Mouse (Mus musculus) urinary bladder, postnatal 4 days (tissue): Measurements from ENCODE around the gene Poc5.
A peak's percentile ranks its signal among the peaks of the same experiment; 100 is the strongest.

Source experiments
- DNase-seq, 2 experiments: peaks; one replicate each; pipeline ENCODE4 v3.0.0; 2021 to 2022; ENCODE audit warnings: low spot score in 2 of 2

The Poc5 gene

DNA sequence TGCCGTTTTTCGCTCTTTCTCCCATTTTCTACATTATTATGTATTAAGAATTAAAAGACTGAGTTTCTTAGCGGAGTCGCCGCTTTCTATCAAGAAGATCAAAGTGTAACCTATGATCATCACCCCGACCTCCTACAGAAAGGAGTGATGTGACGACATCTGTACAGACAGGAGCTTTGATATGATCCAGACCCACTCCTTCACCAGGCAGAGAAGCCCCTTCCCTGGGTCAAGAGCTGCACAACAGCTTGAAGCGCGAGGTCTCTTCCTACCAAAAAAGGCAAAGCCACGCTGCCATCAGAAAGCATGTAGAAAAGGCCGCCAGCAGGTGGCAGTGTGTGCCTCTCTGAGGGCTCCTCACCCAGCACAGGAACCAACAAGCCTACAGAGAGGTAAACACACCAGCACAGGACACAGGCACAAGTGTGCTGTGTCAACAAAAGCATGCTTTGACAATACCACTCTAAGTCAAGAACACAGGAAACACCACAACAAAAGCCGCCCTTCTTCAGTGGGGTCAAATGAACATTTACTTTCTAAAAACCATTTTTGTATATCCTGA, 43.6 kb downstream of the Poc5 start:
- DNase-seq: peak; percentile 78 to 90

- no peak for DNase-seq
Observed at GRCm38 (mm10) chr13:96432376-96432811, 44.3 kb downstream of the Poc5 start.

- no peak for DNase-seq
Observed at GRCm38 (mm10) chr13:96433041-96433440, 44.9 kb downstream of the Poc5 start.

- DNase-seq: no peak
Observed at GRCm38 (mm10) chr13:96433648-96434190, 45.6 kb downstream of the Poc5 start.

GRCm38 (mm10) chr13:96434899-96435331, 46.8 kb downstream of the Poc5 start:
- peak in 1 of 2 experiments; percentile 31 for DNase-seq

GRCm38 (mm10) chr13:96435793-96436192, 47.7 kb downstream of the Poc5 start:
- DNase-seq: no peak

DNA sequence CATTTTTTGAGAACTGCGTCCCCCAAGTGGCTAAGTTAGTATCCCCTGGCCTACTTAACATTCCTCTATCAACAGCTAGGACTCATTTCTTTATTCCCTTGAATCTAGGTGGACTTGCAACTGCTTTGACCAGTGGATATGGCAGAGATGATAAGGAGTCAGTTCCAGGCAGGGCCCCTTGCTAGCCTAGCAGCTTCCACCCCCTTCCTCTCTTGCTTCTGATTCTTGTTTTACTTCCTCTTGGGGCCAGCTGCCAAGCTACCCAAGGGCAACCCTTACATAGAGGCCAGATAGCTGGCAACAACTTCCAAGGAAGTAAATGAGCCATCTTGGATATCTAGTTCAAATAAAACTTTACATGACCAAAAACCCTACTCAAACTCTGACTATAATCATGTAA, 48.8 kb downstream of the Poc5 start:
- DNase-seq: no peak

- DNase-seq: no peak
Observed at GRCm38 (mm10) chr13:96440436-96440835, 52.3 kb downstream of the Poc5 start.

- DNase-seq: no peak
Observed at GRCm38 (mm10) chr13:96450205-96450856, 62.2 kb downstream of the Poc5 start.

DNA sequence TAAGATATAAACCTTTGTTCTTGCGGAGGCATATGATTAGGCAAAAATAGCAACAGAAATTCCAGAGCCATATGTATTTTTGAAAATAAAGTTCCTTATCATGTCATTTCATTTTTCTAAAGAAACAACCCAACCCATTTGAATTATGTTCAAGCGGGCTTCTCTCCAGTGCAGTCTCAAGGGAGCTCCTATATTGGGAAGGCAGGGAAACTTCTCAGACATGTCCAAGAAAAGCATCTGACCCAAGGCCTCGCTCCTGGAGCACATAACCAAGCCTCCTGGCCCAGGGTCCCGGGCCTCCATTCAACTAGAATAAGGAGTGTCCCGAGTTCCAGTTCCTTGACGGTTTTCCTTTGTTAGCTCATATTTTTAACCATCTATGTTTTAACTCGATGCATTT, 62.8 kb downstream of the Poc5 start:
- DNase-seq: peak; percentile 64 to 70

DNA sequence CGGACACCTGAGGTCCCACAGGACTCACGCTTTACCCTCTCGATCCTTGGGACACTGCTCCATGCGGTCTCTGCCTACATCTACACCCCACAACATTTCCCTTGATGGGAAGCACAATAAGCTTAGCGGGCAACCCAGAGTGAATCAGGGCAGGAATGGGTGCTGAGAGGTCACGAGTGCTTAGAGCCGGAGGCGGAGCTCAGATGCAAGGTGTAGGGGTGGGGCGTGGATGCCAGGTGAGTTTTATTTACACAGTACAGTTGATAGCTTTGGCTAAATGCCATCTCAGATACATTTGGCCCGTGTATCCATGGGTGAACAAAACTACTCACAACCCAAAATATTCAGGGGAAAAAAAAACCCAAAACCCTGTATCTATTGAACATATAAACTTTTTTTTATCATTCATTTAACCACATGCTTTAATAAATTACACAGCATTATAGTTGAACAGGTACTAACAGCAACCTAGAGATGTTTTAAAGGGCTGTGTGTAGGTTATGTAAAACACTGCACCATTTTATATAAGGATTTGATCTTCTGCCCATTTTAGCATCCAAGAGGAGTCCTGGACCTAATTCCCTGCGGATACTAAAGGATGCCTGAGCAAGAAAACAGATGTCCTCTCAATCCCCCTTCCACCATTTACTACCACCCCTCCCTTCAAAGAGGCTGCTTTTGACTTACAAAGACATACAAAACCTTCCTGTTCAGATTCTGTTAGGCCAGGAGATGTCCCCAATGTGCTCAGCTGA, 63.5 kb downstream of the Poc5 start:
- no peak for DNase-seq

GRCm38 (mm10) chr13:96452621-96453020, 64.5 kb downstream of the Poc5 start:
- DNase-seq: no peak

DNA sequence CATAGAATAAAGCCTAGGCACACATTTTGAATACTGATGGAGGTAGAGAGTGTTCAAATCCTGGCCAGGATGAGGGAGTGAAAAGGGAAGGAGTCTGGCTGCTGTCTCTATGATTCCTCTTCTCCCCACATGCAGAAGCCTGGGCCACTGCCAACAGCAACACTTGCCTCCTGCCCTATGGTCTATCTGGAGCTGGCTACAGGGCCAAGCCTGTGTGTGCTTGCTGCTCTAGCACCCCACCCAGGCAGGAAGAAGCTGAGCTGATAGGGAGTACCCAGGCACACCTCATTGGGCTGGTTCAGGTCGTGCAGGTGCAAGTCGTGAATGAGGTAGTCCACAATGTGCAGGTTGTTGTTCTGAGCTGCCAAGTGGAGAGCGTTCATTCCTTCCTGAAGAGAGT, 66.2 kb downstream of the Poc5 start:
- no peak for DNase-seq

- DNase-seq: no peak
Observed at GRCm38 (mm10) chr13:96457566-96457965, 69.5 kb downstream of the Poc5 start.

DNA sequence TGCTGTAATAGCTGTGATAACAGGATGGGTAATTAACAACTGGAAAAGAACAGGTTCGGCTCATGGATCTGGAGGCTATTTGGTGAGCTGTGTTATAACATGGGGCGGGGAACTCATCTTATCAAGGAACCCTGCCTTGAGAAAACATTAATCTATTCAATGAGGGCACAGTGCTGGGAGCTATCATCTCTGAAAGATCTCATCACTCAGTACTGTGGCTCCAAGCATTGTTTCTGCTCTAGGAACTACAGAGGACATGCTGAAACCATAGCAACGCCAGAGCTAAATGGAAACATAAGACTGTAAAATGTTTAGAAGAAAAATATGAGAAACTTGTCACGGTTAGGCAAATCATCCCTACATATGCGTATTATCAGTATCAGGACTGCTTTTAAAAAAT, 69.9 kb downstream of the Poc5 start:
- DNase-seq: no peak

- DNase-seq: no peak
Observed at GRCm38 (mm10) chr13:96458606-96459005, 70.5 kb downstream of the Poc5 start.

DNA sequence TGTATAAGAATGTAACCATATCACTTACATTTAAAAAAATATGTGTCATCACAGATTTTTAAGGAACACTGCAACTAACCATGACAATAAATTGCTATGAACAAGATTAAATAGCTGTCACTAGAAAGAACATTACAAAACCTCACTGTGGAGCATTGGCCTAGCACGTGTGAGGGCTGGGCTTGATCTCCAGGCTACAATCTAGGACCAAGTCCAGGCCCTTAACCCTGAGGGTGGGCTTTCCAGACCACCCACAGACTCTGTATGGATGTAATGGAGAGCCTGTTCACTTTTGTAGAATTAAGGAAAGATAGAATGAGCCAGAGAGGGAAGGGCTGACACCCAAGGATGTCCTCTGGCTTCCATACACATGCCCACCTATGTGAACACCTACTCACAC, 74.5 kb downstream of the Poc5 start:
- DNase-seq: no peak

DNA sequence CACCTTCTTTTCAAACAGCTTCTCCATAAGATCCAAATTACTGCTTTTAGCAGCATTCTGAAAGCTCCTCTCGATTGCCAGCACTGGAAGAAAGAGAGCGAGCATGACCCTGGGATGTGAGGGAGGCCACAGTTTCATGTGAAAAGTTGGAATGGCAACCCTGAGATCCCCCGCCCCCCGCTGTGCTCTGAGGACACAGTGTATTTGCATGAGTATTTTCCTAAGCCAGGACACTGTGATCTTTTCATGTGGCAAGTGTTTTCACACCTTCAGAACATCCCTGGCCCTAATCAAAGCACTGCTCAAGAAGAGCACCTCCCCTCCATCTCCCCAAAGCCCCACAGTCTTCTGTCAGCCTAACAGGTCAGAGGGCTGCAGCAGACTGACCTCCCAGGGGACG, 77.2 kb downstream of the Poc5 start:
- no peak for DNase-seq
